Comparison of ENCODE assay signal across 13 mouse cellular contexts in genomic region chr11:98356625-98357394, GRCm38 (mm10). TPM values are rescaled to one million over a fixed set of nuclear protein-coding genes. Genes with fewer than 3 reads are reported as not detected.
DNase-seq lines count a peak whose midpoint lies in the region; ATAC-seq and TF ChIP-seq lines count a peak whose summit lies in the region.
"Had no signal": no experiment of that assay in that cellular context is flagged by ENCODE, and none has a peak within 500 bp of the region (broad histone marks: within the 10 kb centered on the region; RNA-seq: fewer than 3 reads in every experiment).

No protein-coding gene starts in this region.

- no peak for TF ChIP-seq CTCF in midbrain, postnatal 0 days (IDR thresholded peaks at IDR 0.05)
- TF ChIP-seq CTCF in stomach, postnatal 0 days (IDR thresholded peaks at IDR 0.05; ENCODE audit: low read depth), result no peak

- H3K27ac ChIP-seq in heart, embryonic 13.5 days (replicated peaks), result peak overlapping the region; percentile 90
- H3K27ac ChIP-seq in midbrain, embryonic 10.5 days (replicated peaks), result peak overlapping the region; percentile 92
- no peak overlapping the region for H3K27ac ChIP-seq in midbrain, postnatal 0 days (ENCODE audit: low read depth, low read length)
- no peak overlapping the region for H3K27ac ChIP-seq in limb, embryonic 13.5 days
- peak overlapping the region; percentile 94 for H3K27ac ChIP-seq in stomach, postnatal 0 days (replicated peaks)

- H3K4me3 ChIP-seq in heart, embryonic 13.5 days, result peak overlapping the region; percentile 82; the same call in 1 of the 2 replicates
- H3K4me3 ChIP-seq in midbrain, embryonic 10.5 days, result peak overlapping the region; percentile 87
- H3K4me3 ChIP-seq in midbrain, postnatal 0 days (ENCODE audit: low read depth, low read length), result no peak overlapping the region
- no peak overlapping the region for H3K4me3 ChIP-seq in limb, embryonic 13.5 days
- no peak overlapping the region for H3K4me3 ChIP-seq in stomach, postnatal 0 days (ENCODE audit: low read depth, low read length)

- peaks cover 36% of the 10 kb centered on the region for H3K27me3 ChIP-seq in heart, embryonic 13.5 days (replicated peaks)
- peaks cover 54% of the 10 kb centered on the region for H3K27me3 ChIP-seq in midbrain, embryonic 10.5 days (ENCODE audit: low read depth, poor library complexity, severe bottlenecking)
- H3K27me3 ChIP-seq in midbrain, postnatal 0 days (ENCODE audit: insufficient read depth, low read length), result peaks cover 12% of the 10 kb centered on the region; the same call in 1 of the 2 replicates
- peaks cover 35% of the 10 kb centered on the region for H3K27me3 ChIP-seq in limb, embryonic 13.5 days
- H3K27me3 ChIP-seq in stomach, postnatal 0 days (ENCODE audit: control insufficient read depth, insufficient read depth, low read length), result no peaks in the 10 kb centered on the region

- H3K4me1 ChIP-seq in heart, embryonic 13.5 days, result peaks cover 52% of the 10 kb centered on the region
- H3K4me1 ChIP-seq in midbrain, embryonic 10.5 days, result peaks cover 58% of the 10 kb centered on the region
- peaks cover 16% of the 10 kb centered on the region for H3K4me1 ChIP-seq in midbrain, postnatal 0 days (ENCODE audit: insufficient read depth, low read length)
- H3K4me1 ChIP-seq in limb, embryonic 13.5 days, result peaks cover 48% of the 10 kb centered on the region
- H3K4me1 ChIP-seq in stomach, postnatal 0 days (replicated peaks; ENCODE audit: control insufficient read depth, insufficient read depth), result peaks cover 7% of the 10 kb centered on the region

- peak overlapping the region; percentile 87 for H3K4me2 ChIP-seq in heart, embryonic 13.5 days
- no peak overlapping the region for H3K4me2 ChIP-seq in midbrain, postnatal 0 days (ENCODE audit: low read depth, low read length, poor library complexity, severe bottlenecking)
- 0 out of 2 replicates have a peak overlapping the region, but pooled peaks have one; percentile 74 for H3K4me2 ChIP-seq in limb, embryonic 13.5 days (replicated peaks)
- 0 out of 2 replicates have a peak overlapping the region, but pooled peaks have one; percentile 72 for H3K4me2 ChIP-seq in stomach, postnatal 0 days (replicated peaks; ENCODE audit: low read depth)

- intact Hi-C loops in heart, postnatal 25 days (cut with DNase I), result no loop called here

- peaks cover 4% of the 10 kb centered on the region; the same call in 1 of the 2 replicates for H3K36me3 ChIP-seq in heart, embryonic 13.5 days
- no peaks in the 10 kb centered on the region for H3K36me3 ChIP-seq in midbrain, embryonic 10.5 days
- H3K36me3 ChIP-seq in midbrain, postnatal 0 days (ENCODE audit: insufficient read depth, low read length), result no peaks in the 10 kb centered on the region
- H3K36me3 ChIP-seq in limb, embryonic 13.5 days, result no peaks in the 10 kb centered on the region
- H3K36me3 ChIP-seq in stomach, postnatal 0 days (ENCODE audit: control insufficient read depth, insufficient read depth, low read length), result no peaks in the 10 kb centered on the region

- ATAC-seq in heart, embryonic 13.5 days (ENCODE audit: extremely low read depth, insufficient number of reproducible peaks, low FRiP score, low TSS enrichment), result no peak
- no peak for ATAC-seq in midbrain, postnatal 0 days (ENCODE audit: low FRiP score)
- ATAC-seq in limb, embryonic 13.5 days (ENCODE audit: low FRiP score, low read depth), result no peak
- ATAC-seq in stomach, postnatal 0 days (ENCODE audit: low FRiP score, low TSS enrichment), result peak; percentile 33

- no peaks in the 10 kb centered on the region for H3K9me3 ChIP-seq in heart, embryonic 13.5 days
- no peaks in the 10 kb centered on the region for H3K9me3 ChIP-seq in midbrain, embryonic 10.5 days (replicated peaks)
- H3K9me3 ChIP-seq in midbrain, postnatal 0 days (ENCODE audit: low read length), result no peaks in the 10 kb centered on the region
- H3K9me3 ChIP-seq in limb, embryonic 13.5 days, result no peaks in the 10 kb centered on the region
- no peaks in the 10 kb centered on the region for H3K9me3 ChIP-seq in stomach, postnatal 0 days (ENCODE audit: control insufficient read depth, low read length)

- peak overlapping the region; percentile 77 for H3K9ac ChIP-seq in heart, embryonic 13.5 days
- no peak overlapping the region for H3K9ac ChIP-seq in midbrain, postnatal 0 days (replicated peaks; ENCODE audit: low read length, poor library complexity, severe bottlenecking)
- no peak overlapping the region for H3K9ac ChIP-seq in limb, embryonic 13.5 days
- H3K9ac ChIP-seq in stomach, postnatal 0 days (ENCODE audit: low read length), result no peak overlapping the region

- no peak for DNase-seq in heart, postnatal 25 days (ENCODE audit: low spot score)
- no peak for DNase-seq in midbrain, embryonic 10.5 days (ENCODE audit: low spot score)
- DNase-seq in midbrain, postnatal 0 days (ENCODE audit: low spot score), result no peak
- DNase-seq in stomach, postnatal 0 days (ENCODE audit: low spot score), result peak; percentile 79
- no peak for DNase-seq in frontal cortex, postnatal 10 days (ENCODE audit: low spot score in 2 of 2)
- no peak for DNase-seq in embryo, embryonic 10 days (ENCODE audit: low spot score)
- DNase-seq: adrenal gland, adult 2 months; cerebellum, postnatal 14 days; kidney, postnatal 36 days; left cerebral cortex, postnatal 4 days had no signal

- 67% methylated on average over 7 of the region's 7 CpGs for WGBS in heart, embryonic 13.5 days
- 78% methylated on average over 7 of the region's 7 CpGs for whole genome bisulfite sequencing in midbrain, embryonic 10.5 days
- WGBS in midbrain, postnatal 0 days, result 77% methylated on average over 7 of the region's 7 CpGs
- WGBS in limb, embryonic 13.5 days, result 78% methylated on average over 7 of the region's 7 CpGs
- WGBS in stomach, postnatal 0 days, result 59% methylated on average over 7 of the region's 7 CpGs

- TF ChIP-seq EP300 in stomach, postnatal 0 days (optimal IDR thresholded peaks at IDR 0.05), result no peak

RNA-seq across cellular contexts. Expression of gene Stard3, which starts 1.4 kb away (rescaled TPM):
- polyA plus RNA-seq in heart, embryonic 13.5 days (2015; fragmentation: Nextera tagmentation; extraction: Ambion mirVana), result 37.2 and 43.4 TPM in 2 replicates
- total RNA-seq in heart, postnatal 25 days (2021), result 10 to 100 TPM; 19.7 to 24.9 TPM
- polyA plus RNA-seq in midbrain, embryonic 10.5 days (2016; fragmentation: Nextera tagmentation; extraction: Ambion mirVana), result 54.5 and 55.6 TPM in 2 replicates
- 31.2 and 56.1 TPM in 2 replicates for total RNA-seq in midbrain, postnatal 0 days (2014; rRNA removed)
- polyA plus RNA-seq in midbrain, postnatal 0 days (2015; fragmentation: Nextera tagmentation; extraction: Ambion mirVana), result 23.8 and 28.2 TPM in 2 replicates
- 41.9 and 43.2 TPM in 2 replicates for polyA plus RNA-seq in limb, embryonic 13.5 days (2015; fragmentation: Nextera tagmentation; extraction: Ambion mirVana)
- 24.9 TPM in 2 replicates for polyA plus RNA-seq in stomach, postnatal 0 days (2015; fragmentation: Nextera tagmentation; extraction: Ambion mirVana)

RNA-seq across cellular contexts. Expression of gene Ppp1r1b, which starts 8.6 kb away (rescaled TPM):
- polyA plus RNA-seq in heart, embryonic 13.5 days (2015; fragmentation: Nextera tagmentation; extraction: Ambion mirVana), result 40.5 and 51.7 TPM in 2 replicates
- total RNA-seq in heart, postnatal 25 days (2021), result 1 to 10 TPM; 5.3 to 5.8 TPM
- polyA plus RNA-seq in midbrain, embryonic 10.5 days (2016; fragmentation: Nextera tagmentation; extraction: Ambion mirVana), result 1.0 and 1.6 TPM in 2 replicates
- total RNA-seq in midbrain, postnatal 0 days (2014; rRNA removed), result 1.8 and 5.0 TPM in 2 replicates
- 4.2 and 5.3 TPM in 2 replicates for polyA plus RNA-seq in midbrain, postnatal 0 days (2015; fragmentation: Nextera tagmentation; extraction: Ambion mirVana)
- 1.5 and 1.9 TPM in 2 replicates for polyA plus RNA-seq in limb, embryonic 13.5 days (2015; fragmentation: Nextera tagmentation; extraction: Ambion mirVana)
- polyA plus RNA-seq in stomach, postnatal 0 days (2015; fragmentation: Nextera tagmentation; extraction: Ambion mirVana), result 6.9 and 7.0 TPM in 2 replicates

RNA-seq across cellular contexts. Expression of gene Tcap, which starts 26.8 kb away (rescaled TPM):
- 159 and 184 TPM in 2 replicates for polyA plus RNA-seq in heart, embryonic 13.5 days (2015; fragmentation: Nextera tagmentation; extraction: Ambion mirVana)
- total RNA-seq in heart, postnatal 25 days (2021), result 1,000 to 10,000 TPM; 1,084 to 2,520 TPM
- polyA plus RNA-seq in midbrain, embryonic 10.5 days (2016; fragmentation: Nextera tagmentation; extraction: Ambion mirVana), result 0.19 TPM in 1 of 2 replicates, not detected in the other
- total RNA-seq in midbrain, postnatal 0 days (2014; rRNA removed), result not detected in 2 replicates
- polyA plus RNA-seq in midbrain, postnatal 0 days (2015; fragmentation: Nextera tagmentation; extraction: Ambion mirVana), result not detected in 2 replicates
- 11.3 and 12.9 TPM in 2 replicates for polyA plus RNA-seq in limb, embryonic 13.5 days (2015; fragmentation: Nextera tagmentation; extraction: Ambion mirVana)
- polyA plus RNA-seq in stomach, postnatal 0 days (2015; fragmentation: Nextera tagmentation; extraction: Ambion mirVana), result 0.13 and 0.38 TPM in 2 replicates
- total RNA-seq: CH12.LX had no signal

RNA-seq across cellular contexts. Expression of gene Neurod2, which starts 27.4 kb away (rescaled TPM):
- polyA plus RNA-seq in heart, embryonic 13.5 days (2015; fragmentation: Nextera tagmentation; extraction: Ambion mirVana), result 0.04 TPM in 1 of 2 replicates, not detected in the other
- total RNA-seq in heart, postnatal 25 days (2021), result not detected
- polyA plus RNA-seq in midbrain, embryonic 10.5 days (2016; fragmentation: Nextera tagmentation; extraction: Ambion mirVana), result 0.05 and 0.09 TPM in 2 replicates
- total RNA-seq in midbrain, postnatal 0 days (2014; rRNA removed), result 11.6 and 24.4 TPM in 2 replicates
- polyA plus RNA-seq in midbrain, postnatal 0 days (2015; fragmentation: Nextera tagmentation; extraction: Ambion mirVana), result 2.1 and 3.3 TPM in 2 replicates
- not detected in 2 replicates for polyA plus RNA-seq in limb, embryonic 13.5 days (2015; fragmentation: Nextera tagmentation; extraction: Ambion mirVana)
- 0.02 and 0.08 TPM in 2 replicates for polyA plus RNA-seq in stomach, postnatal 0 days (2015; fragmentation: Nextera tagmentation; extraction: Ambion mirVana)
- total RNA-seq: adrenal gland, adult 2 months; CH12.LX had no signal
- polyA plus RNA-seq: adrenal gland, adult 2 months had no signal

RNA-seq across cellular contexts. Expression of gene Pnmt, which starts 29.4 kb away (rescaled TPM):
- polyA plus RNA-seq in heart, embryonic 13.5 days (2015; fragmentation: Nextera tagmentation; extraction: Ambion mirVana), result 1.3 and 1.5 TPM in 2 replicates
- total RNA-seq in heart, postnatal 25 days (2021), result 1 to 10 TPM; 1.3 to 1.7 TPM
- not detected in 2 replicates for polyA plus RNA-seq in midbrain, embryonic 10.5 days (2016; fragmentation: Nextera tagmentation; extraction: Ambion mirVana)
- 1.1 and 4.3 TPM in 2 replicates for total RNA-seq in midbrain, postnatal 0 days (2014; rRNA removed)
- 3.4 and 3.9 TPM in 2 replicates for polyA plus RNA-seq in midbrain, postnatal 0 days (2015; fragmentation: Nextera tagmentation; extraction: Ambion mirVana)
- polyA plus RNA-seq in limb, embryonic 13.5 days (2015; fragmentation: Nextera tagmentation; extraction: Ambion mirVana), result 1.4 and 1.6 TPM in 2 replicates
- polyA plus RNA-seq in stomach, postnatal 0 days (2015; fragmentation: Nextera tagmentation; extraction: Ambion mirVana), result not detected in 2 replicates
- total RNA-seq: CH12.LX had no signal

Comparison
In these comparisons a context has a peak if more than half of its experiments do, and no peak if none do; other contexts are left out.
1. H3K27ac ChIP-seq: peak in heart, embryonic 13.5 days (single experiment), midbrain, embryonic 10.5 days (single experiment) and stomach, postnatal 0 days (single experiment); none in midbrain, postnatal 0 days (single experiment) and limb, embryonic 13.5 days (single experiment).
2. H3K4me3 ChIP-seq: peak in heart, embryonic 13.5 days (single experiment) and midbrain, embryonic 10.5 days (single experiment); none in midbrain, postnatal 0 days (single experiment), limb, embryonic 13.5 days (single experiment) and stomach, postnatal 0 days (single experiment).